Mouse (Mus musculus) urinary bladder, postnatal 36 days (tissue): ENCODE results near the gene Drg1.
"Not testable (repeated sequence)": the region's sequence is repeated elsewhere in the genome, so short reads cannot be mapped to it uniquely, and the experiment has no call there.

ENCODE experiments used
- DNase-seq, 2 experiments: peaks; one replicate each; pipeline ENCODE4 v3.0.0; 2022; ENCODE audit warnings: low spot score in 2 of 2, mixed read lengths in 1 of 2

Drg1 gene

DNA sequence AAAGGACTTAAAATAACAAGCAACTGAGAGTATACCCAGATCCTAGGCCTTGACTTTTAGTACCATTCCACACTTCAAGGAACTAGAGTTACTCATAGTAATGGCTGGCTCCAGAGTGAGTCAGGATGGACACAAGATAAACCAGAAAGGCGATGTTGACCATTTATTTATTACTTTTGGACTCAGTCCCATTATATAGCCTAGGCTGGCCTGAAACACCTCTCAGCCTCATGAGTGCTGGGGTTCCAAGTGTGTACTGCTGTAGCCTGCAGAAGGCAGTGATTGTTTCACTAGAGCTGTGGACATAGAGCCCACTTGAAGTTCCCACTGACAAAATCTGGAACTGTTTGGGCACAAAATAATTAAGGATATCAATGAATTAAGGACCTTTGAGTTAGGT lies 53.7 kb downstream of the Drg1 start:
- DNase-seq: no peak

DNA sequence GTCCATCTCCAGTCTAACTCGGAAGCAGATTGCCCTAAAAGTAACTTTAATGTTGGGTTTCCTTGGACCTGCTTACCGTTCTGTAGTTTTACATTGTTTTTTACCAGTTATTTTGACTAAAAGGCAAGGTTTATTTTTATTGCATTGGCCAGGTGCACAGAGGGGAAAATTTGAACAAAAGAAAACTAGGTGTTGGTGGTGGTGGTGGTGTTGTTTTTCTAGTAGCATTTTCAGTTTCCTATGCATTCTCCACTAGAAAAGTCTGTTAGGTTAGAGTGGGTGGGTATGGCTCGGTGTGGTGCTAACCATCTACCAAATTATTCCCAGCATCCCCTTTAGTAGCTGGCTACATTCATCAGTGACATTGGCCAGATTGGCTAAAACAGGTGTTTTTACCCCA lies 59.4 kb downstream of the Drg1 start:
- DNase-seq: no peak

DNA sequence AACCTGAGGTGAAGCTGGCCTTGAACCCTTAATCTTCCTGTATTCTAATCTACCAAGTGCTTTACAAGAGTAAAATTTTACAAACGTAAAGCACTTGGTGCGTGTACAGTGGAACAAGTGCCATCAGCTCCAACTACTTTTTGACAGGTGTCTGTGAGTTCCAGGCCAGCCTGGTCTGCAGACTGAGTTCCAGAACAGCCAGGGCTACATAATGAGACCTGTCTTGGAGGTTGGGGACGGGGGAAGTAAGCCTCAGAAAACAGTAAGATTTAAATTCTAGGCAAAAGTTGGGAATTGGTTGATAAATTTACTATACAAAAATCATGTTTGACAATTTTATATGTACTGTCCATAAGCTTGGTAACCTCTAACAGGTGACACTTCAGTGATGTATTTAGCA lies 61.0 kb downstream of the Drg1 start:
- no peak for DNase-seq

DNA sequence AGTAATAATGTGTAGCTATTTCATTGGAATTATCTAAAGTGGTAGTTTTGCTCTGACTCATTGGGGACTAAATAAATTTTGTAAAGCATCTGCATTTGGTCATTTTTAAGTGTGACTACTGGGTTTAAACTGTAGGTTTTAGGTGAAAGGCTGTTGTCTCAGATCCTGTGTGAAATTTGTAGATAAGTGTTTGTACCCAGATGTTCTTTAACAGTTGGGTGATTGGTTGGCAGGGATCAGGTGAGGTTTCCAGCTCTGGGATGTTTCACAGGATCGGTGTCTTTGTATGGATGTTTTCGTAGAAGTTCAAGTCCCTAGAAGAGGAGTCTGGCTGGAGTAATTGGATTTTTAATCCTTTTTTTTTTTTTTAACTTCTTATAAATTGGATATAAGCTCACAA lies 62.4 kb downstream of the Drg1 start:
- DNase-seq: no peak

DNA sequence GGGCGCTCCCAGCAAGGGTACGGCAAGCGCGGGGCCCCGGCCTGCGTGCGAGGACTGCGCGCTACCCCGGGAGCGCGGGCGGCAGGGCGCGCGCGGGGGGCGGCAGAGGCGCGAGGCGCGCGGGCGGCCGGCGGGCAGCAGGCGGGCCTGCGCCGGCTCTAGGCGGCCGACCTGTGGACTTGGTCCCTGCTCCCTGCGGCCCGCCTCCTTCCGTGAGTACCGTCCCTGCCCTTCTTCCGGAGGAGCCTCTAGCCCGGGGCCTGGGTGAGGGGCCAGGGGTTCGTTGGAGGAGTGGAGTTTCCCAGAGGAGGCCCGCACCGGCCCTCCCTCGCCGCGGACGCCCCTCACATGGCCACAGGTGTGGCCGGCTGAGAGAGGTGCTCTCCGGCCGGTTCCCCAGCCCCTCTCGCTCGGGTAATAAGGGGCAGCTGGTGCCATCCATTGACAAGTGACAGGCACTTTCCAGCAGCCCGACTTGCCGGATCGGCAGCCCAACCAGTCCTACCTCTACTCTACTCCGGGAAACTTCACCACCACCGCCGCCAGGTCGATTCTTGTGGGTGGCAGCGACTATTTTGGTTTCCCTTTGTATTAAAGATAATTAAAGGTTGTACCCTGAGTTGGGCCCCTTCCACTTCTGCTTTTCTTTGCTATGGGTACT lies 63.3 kb downstream of the Drg1 start:
- DNase-seq: peak; percentile 42 to 47

DNA sequence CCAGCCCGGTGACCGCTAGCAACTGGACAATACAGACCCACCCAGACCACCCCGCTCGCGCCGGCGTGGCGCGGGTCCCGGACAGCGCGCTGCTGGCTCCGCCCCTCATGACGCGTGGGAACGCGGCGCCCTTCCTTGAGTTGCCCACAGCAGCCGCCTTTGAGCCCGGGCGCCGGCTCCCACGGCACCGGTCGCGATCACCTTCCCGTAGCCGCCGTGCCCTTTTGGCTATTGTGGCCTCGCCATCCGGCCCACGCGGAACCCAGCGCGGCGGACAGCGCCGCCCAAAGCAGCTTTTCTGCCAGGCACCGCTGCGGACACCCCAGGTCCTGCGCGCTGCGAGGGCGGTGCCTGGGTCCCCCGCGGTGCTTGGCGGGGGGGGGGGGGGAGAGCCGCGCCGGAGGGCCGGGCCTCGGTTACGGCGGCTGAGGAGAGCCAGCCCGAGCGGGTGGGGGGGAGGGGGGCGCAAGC lies 63.9 kb downstream of the Drg1 start, which contains the start of gene Eif4enif1:
Gene Eif4enif1 (plus strand): TSS at position 162 of the 471 bp plus-strand sequence.
- DNase-seq: peak; percentile 88 to 92

DNA sequence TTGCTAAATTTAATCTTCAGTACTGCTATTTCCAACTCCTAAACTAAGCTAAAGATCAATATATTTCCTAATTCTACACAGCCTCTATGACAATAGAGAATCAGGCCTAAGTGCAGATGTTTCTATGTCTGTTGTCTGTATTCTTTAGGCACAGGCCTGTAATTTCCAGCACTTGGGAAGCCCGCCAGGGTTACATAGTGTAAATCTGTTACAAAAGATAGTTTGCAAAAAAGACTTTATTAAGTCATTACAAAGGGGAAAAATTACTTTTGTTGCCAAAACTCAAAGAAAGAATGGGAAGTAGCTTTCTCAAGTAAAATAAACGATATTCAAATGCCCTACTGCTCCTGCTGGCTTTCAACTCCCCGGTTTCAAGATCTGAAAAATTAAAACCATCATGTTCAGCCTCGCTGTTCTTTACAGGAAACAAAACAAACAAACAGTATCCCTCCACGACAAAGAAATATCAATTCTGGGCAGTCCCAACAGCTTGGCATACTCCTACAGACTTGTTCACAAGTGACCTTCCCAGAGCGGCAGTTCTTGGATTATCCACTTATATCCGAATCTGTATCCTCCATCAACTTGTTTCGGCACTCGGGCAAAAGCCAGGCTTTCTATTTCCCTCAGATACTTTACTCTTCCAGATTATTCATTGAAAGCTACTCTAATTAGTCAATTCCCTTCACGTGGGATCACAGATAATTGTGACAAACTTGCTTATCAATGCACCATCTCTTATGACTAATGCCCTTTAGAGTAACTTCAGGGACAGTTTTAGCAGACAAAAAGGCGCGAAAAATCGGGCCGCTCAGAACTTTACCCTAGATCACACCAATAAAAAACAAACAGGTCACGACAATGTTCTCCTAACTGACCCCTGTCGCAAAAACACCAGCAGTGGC lies 64.6 kb downstream of the Drg1 start:
- no peak for DNase-seq

DNA sequence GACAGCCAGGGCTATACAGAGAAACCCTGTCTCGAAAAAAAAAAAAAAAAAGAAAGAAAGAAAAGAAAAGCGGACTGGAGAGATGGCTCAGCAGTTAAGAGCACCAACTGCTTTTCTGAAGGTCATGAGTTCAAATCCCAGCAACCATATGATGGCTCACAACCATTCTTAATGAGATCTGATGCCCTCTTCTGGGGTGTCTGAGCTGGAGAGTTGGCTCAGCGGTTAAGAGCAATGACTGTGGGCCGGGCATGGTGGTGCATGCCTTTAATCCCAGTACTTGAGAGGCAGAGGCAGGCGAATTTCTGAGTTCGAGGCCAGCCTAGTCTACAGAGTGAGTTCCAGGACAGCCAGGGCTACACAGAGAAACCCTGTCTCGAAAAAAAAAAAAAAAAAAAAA lies 65.6 kb downstream of the Drg1 start:
- not testable (repeated sequence) for DNase-seq

DNA sequence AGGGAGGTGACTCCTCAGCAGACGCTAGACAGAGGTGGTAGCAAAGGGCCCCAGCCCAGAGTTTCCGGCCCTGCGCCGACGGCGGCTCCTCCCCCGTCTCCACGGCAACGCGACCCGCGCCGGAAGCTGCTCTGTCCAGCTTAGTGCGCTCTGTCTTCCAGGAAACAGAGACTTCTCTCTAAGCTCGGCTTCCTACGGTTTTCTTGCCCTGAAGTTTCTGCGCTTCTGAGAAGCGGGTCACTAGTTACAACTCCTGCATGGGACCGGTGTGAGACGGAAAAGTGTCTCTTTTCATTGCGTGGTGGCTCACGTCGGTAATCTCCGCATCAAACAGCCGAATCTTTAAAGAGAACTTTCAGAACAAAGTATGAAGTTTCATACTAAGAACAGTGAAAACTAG lies 72.9 kb downstream of the Drg1 start, which contains the start of gene Sfi1:
Gene Sfi1 (minus strand): TSS at position 101 of the 400 bp plus-strand sequence.
- no peak for DNase-seq

DNA sequence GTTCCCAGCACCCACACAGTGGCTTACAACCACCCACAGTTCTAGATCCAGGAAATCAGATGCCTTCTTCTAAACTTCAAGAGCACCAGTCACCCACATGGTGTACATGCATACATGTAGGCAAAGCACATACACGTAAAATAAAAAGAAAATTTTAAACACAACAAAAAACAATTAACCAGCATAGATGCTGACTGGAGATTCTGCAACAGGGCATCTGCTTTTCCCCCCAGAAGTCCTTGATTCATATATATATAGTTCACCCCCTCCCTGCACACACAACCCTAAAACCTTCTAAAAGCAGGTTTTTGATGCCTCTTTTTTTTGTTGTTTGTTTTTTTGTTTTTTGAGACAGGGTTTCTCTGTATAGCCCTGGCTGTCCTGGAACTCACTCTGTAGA lies 83.5 kb downstream of the Drg1 start:
- not testable (repeated sequence) for DNase-seq

DNA sequence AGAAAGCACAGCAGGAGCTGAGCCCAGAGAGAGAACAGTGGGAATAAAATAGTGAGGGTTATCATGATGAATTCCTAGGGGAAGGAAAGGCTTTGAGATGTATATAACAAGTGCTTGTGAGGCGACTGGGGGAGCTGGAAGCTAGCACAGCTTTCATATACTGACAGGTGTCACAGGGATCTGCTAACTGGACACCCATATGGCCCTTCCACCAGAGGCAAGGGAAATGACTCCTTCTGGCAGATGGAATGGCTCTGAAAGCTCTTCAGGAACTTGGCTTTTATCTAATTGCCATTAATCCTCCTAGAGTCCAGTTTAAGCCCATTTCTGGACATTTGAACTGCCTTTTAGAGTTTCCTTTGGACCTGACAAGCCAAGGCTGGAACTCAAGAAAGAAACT lies 84.2 kb downstream of the Drg1 start:
- not testable (repeated sequence) for DNase-seq

DNA sequence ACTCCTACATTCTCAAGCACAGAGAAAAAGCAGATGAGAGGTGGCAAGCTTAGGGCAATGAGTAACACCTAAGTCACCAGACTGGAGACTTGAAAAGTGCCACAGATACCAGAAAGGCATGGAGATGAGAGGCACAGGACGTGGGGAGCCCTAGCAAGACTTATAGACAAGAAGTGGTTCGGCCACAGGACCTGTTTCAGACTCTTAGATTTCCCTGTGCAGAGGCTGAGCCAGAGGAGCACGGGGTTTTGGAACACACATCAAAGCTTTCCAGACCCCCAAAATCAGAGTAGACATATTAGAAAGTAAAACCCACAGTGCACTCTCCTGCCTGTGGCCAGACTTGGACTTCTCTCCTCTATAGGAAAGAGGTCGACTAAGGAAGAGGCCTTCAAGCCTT lies 85.0 kb downstream of the Drg1 start:
- DNase-seq: peak; percentile 80 to 88

DNA sequence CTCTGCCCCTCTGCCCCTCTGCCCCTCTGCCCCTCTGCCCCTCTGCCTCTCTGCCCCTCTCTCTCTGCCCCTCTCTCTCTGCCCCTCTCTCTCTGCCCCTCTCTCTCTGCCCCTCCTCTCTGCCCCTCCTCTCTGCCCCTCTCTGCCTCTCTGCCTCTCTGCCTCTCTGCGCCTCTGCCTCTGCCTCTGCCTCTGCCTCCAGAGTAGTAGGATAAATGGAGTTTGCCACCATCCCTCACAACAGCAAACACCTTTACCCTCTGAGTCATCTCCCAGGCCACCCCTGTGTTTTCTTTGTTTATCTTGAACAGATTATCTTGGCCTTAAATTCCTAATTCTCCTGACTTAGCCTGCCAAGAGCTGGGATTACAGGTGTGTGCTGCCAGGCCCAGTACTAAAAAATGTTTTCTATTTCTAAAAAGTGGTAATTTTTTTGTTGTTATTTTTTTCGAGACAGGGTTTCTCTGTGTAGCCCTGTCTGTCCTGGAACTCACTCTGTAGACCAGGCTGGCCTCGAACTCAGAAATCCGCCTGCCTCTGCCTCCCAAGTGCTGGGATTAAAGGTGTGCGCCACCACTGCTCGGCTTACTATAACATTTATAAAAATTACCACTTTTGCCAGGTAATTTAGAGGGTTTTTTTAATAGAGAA lies 85.6 kb downstream of the Drg1 start:
- DNase-seq: not testable (repeated sequence)

DNA sequence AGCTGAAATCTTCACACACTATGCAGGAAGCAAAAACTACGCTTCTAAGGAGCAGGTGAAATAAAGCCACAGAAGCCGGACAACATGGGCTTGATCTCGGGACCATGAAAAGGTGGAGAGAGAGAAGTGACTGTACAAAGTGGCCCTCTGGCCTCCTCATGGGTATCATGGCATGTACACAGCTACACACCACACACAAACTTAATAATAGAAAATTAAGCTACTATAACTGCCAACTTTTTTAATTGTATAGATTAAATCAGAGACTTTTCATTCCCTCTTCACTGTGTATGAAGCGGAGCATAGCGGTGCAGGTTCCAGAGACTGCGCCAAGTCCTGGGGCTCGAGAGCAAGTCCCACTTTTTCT lies 86.5 kb downstream of the Drg1 start:
- peak; percentile 50 to 68 for DNase-seq

DNA sequence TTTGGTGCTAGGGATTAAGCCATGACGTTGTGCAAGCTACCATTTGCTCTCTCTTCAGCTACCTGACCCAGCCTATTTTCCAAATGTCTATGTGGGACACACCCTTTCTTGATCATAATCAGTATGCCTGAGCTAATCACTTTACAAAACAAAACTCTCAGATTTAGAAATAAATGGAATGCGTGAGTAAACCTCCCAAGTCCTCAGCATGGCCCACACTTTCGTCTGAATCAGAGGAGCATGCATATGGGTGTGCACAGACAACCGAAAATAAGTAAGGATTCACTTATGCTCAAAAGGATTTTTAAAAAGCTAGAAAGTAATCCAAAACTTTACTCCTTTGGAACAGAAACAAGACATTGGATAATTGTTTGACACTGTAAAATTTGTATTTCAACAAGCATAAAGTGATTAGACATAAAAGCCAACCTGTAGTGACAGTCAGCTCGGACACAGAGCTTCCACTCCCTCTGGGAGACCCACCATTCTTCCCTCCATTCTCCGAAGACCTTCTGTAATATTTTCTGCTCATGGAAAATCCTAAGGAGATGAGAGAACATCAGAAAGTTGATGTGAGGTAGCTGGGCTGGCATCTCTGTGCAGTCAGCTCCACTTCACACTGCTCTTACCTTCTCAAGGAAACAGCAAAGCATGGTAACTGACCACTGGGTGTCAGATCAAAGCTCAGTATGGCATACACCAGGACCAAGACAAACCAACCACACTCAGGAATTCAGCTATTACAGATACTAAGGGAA lies 87.1 kb downstream of the Drg1 start:
- peak; percentile 56 to 65 for DNase-seq

DNA sequence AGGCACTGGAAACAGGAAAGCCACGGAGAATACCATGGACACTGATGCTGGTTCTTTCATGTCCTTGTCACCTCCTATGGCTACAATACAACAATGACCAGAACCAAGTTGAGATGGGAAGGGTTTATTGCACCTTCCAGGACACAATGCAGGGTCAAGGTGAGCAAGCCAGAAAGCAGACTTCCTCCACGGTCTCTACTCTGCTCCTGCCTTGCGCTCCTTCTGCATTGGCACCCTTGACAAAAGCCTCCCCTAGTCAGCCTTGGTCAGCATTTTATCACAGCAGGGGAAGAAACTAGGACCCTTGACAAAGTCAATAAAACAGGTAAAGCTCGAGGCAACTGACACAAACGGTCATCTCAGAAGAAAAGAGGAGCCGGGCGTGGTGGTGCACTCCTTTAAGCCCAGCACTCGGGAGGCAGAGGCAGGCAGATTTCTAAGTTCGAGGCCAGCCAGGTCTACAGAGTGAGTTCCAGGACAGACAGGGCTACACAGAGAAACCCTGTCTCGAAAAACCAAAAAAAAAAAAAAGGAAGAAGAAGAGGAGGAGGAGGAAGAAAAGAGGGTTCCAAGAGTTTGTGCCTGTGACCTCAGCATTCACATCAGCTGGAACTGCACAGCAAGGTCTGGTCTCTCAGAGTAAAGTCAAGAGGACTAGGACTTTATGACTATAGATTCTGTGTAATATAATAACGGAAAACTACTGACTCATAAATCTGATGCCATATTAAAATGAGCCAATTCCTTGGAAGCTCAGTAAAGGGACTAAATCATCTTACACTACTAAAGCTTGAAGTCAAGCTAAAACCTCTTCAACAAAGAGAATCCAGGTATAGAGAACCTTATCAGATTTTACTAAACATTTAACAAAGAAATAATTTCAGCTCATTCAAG lies 92.5 kb downstream of the Drg1 start:
- DNase-seq: peak; percentile 79

DNA sequence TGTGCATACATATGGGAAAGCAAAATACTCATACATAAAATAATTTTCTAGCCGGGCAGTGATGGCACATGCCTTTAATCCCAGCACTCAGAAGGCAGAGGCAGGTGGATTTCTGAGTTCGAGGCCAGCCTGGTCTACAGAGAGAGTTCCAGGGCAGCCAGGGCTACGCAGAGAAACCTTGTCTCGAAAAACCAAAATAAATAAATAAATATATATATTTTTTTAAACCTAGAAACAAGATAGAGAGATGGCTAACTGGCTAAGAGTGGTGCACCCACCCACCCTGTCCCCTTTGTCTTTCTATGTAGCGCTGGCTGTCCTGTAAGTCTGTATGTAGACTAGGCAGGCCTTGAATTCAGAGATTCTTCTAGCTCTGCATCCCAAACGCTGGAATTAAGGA lies 93.7 kb downstream of the Drg1 start:
- DNase-seq: not testable (repeated sequence)

DNA sequence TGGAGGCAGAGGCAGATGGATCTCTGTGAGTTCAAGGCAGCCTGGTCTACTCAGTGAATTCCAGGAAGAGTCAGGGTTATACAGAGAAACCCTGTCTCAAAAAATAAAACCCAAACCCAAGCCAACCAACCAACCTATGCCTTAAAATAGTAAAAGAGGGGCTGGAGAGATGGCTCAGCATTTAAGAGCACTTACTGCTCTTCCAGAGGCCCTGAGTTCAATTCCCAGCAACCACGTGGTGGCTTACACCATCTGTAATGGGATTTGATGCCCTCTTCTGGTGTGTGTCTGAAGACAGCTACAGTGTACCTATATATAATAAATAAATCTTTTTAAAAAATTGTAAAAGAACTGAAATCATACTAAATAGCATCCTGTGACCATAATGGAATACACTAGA lies 94.3 kb downstream of the Drg1 start:
- peak; percentile 59 to 76 for DNase-seq

DNA sequence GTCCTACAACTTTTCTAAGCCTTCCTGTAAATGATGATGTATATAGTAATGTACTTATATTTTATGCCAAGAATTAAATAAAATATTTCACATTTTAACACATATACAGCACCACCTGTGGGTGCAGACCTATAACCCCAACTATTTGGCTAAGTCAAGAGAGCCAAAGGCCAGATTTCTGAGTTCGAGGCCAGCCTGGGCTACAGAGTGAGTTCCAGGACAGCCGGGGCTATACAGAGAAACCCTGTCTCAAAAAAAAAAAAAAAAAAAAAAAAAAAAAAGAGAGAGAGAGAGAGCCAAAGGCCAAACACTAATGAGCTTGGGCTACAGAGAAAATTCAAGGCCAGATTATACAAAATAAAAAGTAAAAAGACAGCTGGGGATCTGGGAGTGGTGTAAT lies 97.2 kb downstream of the Drg1 start:
- peak in 1 of 2 experiments; percentile 42 for DNase-seq

DNA sequence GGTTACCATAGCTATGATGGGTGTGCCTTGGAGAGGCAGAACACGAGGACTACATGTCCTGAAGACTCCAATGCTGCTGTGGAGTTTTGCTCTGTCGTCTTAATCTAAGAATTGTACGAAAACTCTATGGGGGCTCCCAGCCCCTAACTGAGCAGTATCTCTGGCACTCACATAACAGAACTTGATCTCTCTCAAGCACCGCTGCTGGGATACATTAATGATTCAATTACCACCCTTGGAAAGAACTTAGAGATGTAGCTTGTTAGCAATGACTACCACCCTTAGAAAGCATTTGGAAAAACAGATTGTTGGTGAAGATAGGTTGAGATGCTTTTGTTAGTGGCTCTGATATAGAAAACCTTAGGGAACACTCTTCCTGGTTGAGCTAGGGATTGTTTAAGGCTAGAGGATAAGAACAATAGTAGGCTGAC lies 98.6 kb downstream of the Drg1 start:
- DNase-seq: peak; percentile 54 to 68
